Mouse (Mus musculus) forebrain, embryonic 10.5 days (tissue): ENCODE measurements around the gene Tapbp. TPM values are rescaled to one million over a fixed set of nuclear protein-coding genes. Genes with fewer than 3 reads are reported as not detected.

Experiments used
- DNase-seq: peaks from one replicate; pipeline ENCODE4 v3.0.0-alpha.2; 2017; ENCODE audit warnings: low spot score; ENCODE audit errors: extremely low spot score
- H3K27ac ChIP-seq: fragments of 300-500 bp; sonication (generic); 2 replicates; pipeline ENCODE4 v1.5.1; 2016; ENCODE audit warnings: mild to moderate bottlenecking
- H3K27me3 ChIP-seq: fragments of 300-500 bp; sonication (generic); 2 replicates; pipeline ENCODE4 v1.6.1; 2016; ENCODE audit warnings: mild to moderate bottlenecking; ENCODE audit not compliant: poor library complexity, severe bottlenecking
- H3K36me3 ChIP-seq: fragments of 300-500 bp; sonication (generic); replicated peaks from 2 replicates; pipeline ENCODE4 v1.6.1; 2016; ENCODE audit warnings: mild to moderate bottlenecking, moderate library complexity
- H3K4me1 ChIP-seq: fragments of 300-500 bp; sonication (generic); 2 replicates; pipeline ENCODE4 v1.6.1; 2016
- H3K4me3 ChIP-seq: fragments of 300-500 bp; sonication (generic); 2 replicates; pipeline ENCODE4 v1.5.1; 2016; ENCODE audit warnings: mild to moderate bottlenecking, moderate library complexity
- H3K9me3 ChIP-seq: fragments of 300-500 bp; sonication (generic); 2 replicates; pipeline ENCODE4 v1.6.1; 2016; ENCODE audit warnings: mild to moderate bottlenecking, moderate library complexity
- WGBS: fragments of 180-500 bp; shearing (Covaris S2); methylation state at CpG from one replicate; pipeline ENCODE4 v1.1.7; 2016; 5-methylcytosine and 5-hydroxymethylcytosine counted together
- polyA plus RNA-seq: library from polyadenylated mRNA; unstranded; fragments of >200 nt; fragmentation: Nextera tagmentation; extraction: Ambion mirVana; gene quantifications from 2 replicates; pipeline ENCODE4 v1.2.1, GENCODE M21; 2016

Gene Tapbp
- polyA plus RNA-seq, 1 experiment from 2014 or later, result 14.1 TPM

GRCm38 (mm10) chr17:33931159-33931866 lies 15.6 kb downstream of the Tapbp start:
- no peak for DNase-seq
- H3K27me3 ChIP-seq, result peaks cover 4% of the 10 kb centered on the region; the same call in 1 of the 2 replicates
- peaks cover 48% of the 10 kb centered on the region for H3K4me1 ChIP-seq
- peak overlapping the region; percentile 98 for H3K4me3 ChIP-seq
- peaks cover 57% of the 10 kb centered on the region for H3K36me3 ChIP-seq
- peak overlapping the region; percentile 92 for H3K27ac ChIP-seq
- WGBS, result 33% methylated on average over 18 of the region's 18 CpGs
- H3K9me3 ChIP-seq, result no peaks in the 10 kb centered on the region

GRCm38 (mm10) chr17:33931947-33932346 lies 16.2 kb downstream of the Tapbp start:
- no peaks in the 10 kb centered on the region for H3K9me3 ChIP-seq
- H3K4me3 ChIP-seq, result peak overlapping the region; percentile 23
- H3K4me1 ChIP-seq, result peaks cover 48% of the 10 kb centered on the region
- peaks cover 4% of the 10 kb centered on the region; the same call in 1 of the 2 replicates for H3K27me3 ChIP-seq
- WGBS, result 93% methylated on average over 11 of the region's 11 CpGs
- DNase-seq, result no peak
- H3K36me3 ChIP-seq, result peaks cover 57% of the 10 kb centered on the region
- no peak overlapping the region for H3K27ac ChIP-seq

GRCm38 (mm10) chr17:33932448-33932847 lies 16.7 kb downstream of the Tapbp start:
- Histone ChIP-seq H3K4me1 (peaks cover 48% of the 10 kb centered on the region), H3K27me3 (peaks cover 4% of the 10 kb centered on the region; the same call in 1 of the 2 replicates), H3K4me3 (peak overlapping the region; percentile 23), H3K27ac (no peak overlapping the region), H3K36me3 (peaks cover 60% of the 10 kb centered on the region), H3K9me3 (no peaks in the 10 kb centered on the region)
- 92% methylated on average over 14 of the region's 14 CpGs for WGBS
- no peak for DNase-seq

GRCm38 (mm10) chr17:33932970-33933369 lies 17.3 kb downstream of the Tapbp start:
- no peak overlapping the region for H3K27ac ChIP-seq
- WGBS, result 91% methylated on average over 15 of the region's 15 CpGs
- peaks cover 60% of the 10 kb centered on the region for H3K36me3 ChIP-seq
- peaks cover 43% of the 10 kb centered on the region for H3K4me1 ChIP-seq
- H3K27me3 ChIP-seq, result peaks cover 4% of the 10 kb centered on the region; the same call in 1 of the 2 replicates
- DNase-seq, result no peak
- H3K9me3 ChIP-seq, result no peaks in the 10 kb centered on the region
- peak overlapping the region; percentile 23 for H3K4me3 ChIP-seq

- DNase-seq, result no peak
- WGBS, result 87% methylated on average over 21 of the region's 21 CpGs
- peak overlapping the region; percentile 5; the same call in 1 of the 2 replicates for H3K4me3 ChIP-seq
Measured at GRCm38 (mm10) chr17:33935422-33936055, 19.8 kb downstream of the Tapbp start.

GRCm38 (mm10) chr17:33936993-33937392 lies 21.3 kb downstream of the Tapbp start:
- WGBS, result 87% methylated on average over 15 of the region's 15 CpGs
- no peak for DNase-seq
- H3K36me3 ChIP-seq, result peaks cover 72% of the 10 kb centered on the region

More at GRCm38 (mm10) chr17:33935422-33936055, 19.8 kb downstream of the Tapbp start:
- Histone ChIP-seq H3K4me1 (peaks cover 36% of the 10 kb centered on the region), H3K27ac (no peak overlapping the region), H3K27me3 (peaks cover 4% of the 10 kb centered on the region; the same call in 1 of the 2 replicates), H3K36me3 (peaks cover 71% of the 10 kb centered on the region), H3K9me3 (no peaks in the 10 kb centered on the region)

GRCm38 (mm10) chr17:33938783-33939182 lies 23.1 kb downstream of the Tapbp start:
- H3K27ac ChIP-seq, result no peak overlapping the region
- no peak for DNase-seq
- peak overlapping the region; percentile 96 for H3K4me3 ChIP-seq
- peaks cover 26% of the 10 kb centered on the region for H3K4me1 ChIP-seq
- H3K27me3 ChIP-seq, result no peaks in the 10 kb centered on the region
- peaks cover 72% of the 10 kb centered on the region for H3K36me3 ChIP-seq
- 83% methylated on average over 11 of the region's 11 CpGs for WGBS
- H3K9me3 ChIP-seq, result no peaks in the 10 kb centered on the region

More at GRCm38 (mm10) chr17:33936993-33937392, 21.3 kb downstream of the Tapbp start:
- no peaks in the 10 kb centered on the region for H3K27me3 ChIP-seq
- no peak overlapping the region for H3K27ac ChIP-seq
- no peaks in the 10 kb centered on the region for H3K9me3 ChIP-seq
- peak overlapping the region; percentile 12; the same call in 1 of the 2 replicates for H3K4me3 ChIP-seq
- H3K4me1 ChIP-seq, result peaks cover 35% of the 10 kb centered on the region

- H3K27me3 ChIP-seq, result no peaks in the 10 kb centered on the region
- WGBS, result under 1% methylated on average over 36 of the region's 36 CpGs
- H3K9me3 ChIP-seq, result no peaks in the 10 kb centered on the region
- peaks cover 72% of the 10 kb centered on the region for H3K36me3 ChIP-seq
- H3K4me3 ChIP-seq, result peak within 1 kb of the TSS; percentile 96
- peak; percentile 89 for DNase-seq
- H3K27ac ChIP-seq, result peak within 1 kb of the TSS; percentile 89
- peaks cover 26% of the 10 kb centered on the region for H3K4me1 ChIP-seq
Measured at GRCm38 (mm10) chr17:33940206-33940805, 24.6 kb downstream of the Tapbp start, which contains the start of the genes Pfdn6 and Wdr46. TSS of gene Pfdn6 (minus strand) at chr17:33940343. TSS of gene Wdr46 (plus strand) at chr17:33940660.

- Histone ChIP-seq H3K4me3 (peak overlapping the region; percentile 96), H3K27ac (peak overlapping the region; percentile 89), H3K36me3 (peaks cover 72% of the 10 kb centered on the region), H3K27me3 (no peaks in the 10 kb centered on the region), H3K9me3 (no peaks in the 10 kb centered on the region), H3K4me1 (peaks cover 26% of the 10 kb centered on the region)
- WGBS, result 3% methylated on average over 26 of the region's 26 CpGs
- no peak for DNase-seq
Measured at GRCm38 (mm10) chr17:33940981-33941380, 25.3 kb downstream of the Tapbp start.

GRCm38 (mm10) chr17:33941381-33941780 lies 25.7 kb downstream of the Tapbp start:
- H3K27me3 ChIP-seq, result no peaks in the 10 kb centered on the region
- peaks cover 72% of the 10 kb centered on the region for H3K36me3 ChIP-seq
- H3K9me3 ChIP-seq, result no peaks in the 10 kb centered on the region
- peak overlapping the region; percentile 89; the same call in 1 of the 2 replicates for H3K27ac ChIP-seq
- peaks cover 26% of the 10 kb centered on the region for H3K4me1 ChIP-seq
- H3K4me3 ChIP-seq, result peak overlapping the region; percentile 96
- WGBS, result 63% methylated on average over 19 of the region's 19 CpGs
- no peak for DNase-seq

GRCm38 (mm10) chr17:33943454-33943853 lies 27.8 kb downstream of the Tapbp start:
- H3K9me3 ChIP-seq, result no peaks in the 10 kb centered on the region
- H3K36me3 ChIP-seq, result peaks cover 72% of the 10 kb centered on the region
- no peak for DNase-seq
- H3K4me3 ChIP-seq, result no peak overlapping the region
- no peaks in the 10 kb centered on the region for H3K27me3 ChIP-seq
- H3K4me1 ChIP-seq, result peaks cover 26% of the 10 kb centered on the region
- WGBS, result 95% methylated on average over 15 of the region's 15 CpGs
- H3K27ac ChIP-seq, result no peak overlapping the region

- Histone ChIP-seq H3K27me3 (no peaks in the 10 kb centered on the region), H3K27ac (no peak overlapping the region), H3K9me3 (no peaks in the 10 kb centered on the region), H3K36me3 (peaks cover 98% of the 10 kb centered on the region), H3K4me1 (peaks cover 26% of the 10 kb centered on the region), H3K4me3 (0 out of 2 replicates have a peak overlapping the region, but pooled peaks have one; percentile 10)
- WGBS, result 93% methylated on average over 10 of the region's 10 CpGs
- DNase-seq, result no peak
Measured at GRCm38 (mm10) chr17:33947430-33948089, 31.9 kb downstream of the Tapbp start.
